Mouse (Mus musculus): Measurements from ENCODE around the gene Gprc5a. TPM values are rescaled to one million over a fixed set of nuclear protein-coding genes. Genes with fewer than 3 reads are reported as not detected.

The Gprc5a gene
- polyA plus RNA-seq, 1 experiment: 0.05 TPM

GRCm38 (mm10) chr6:135076202-135076601 lies 10.8 kb downstream of the Gprc5a start:
- H3K27me3 ChIP-seq (ENCODE audit: control insufficient read depth, insufficient read depth, low read length): no peaks in the 10 kb centered on the region
- H3K27ac ChIP-seq (ENCODE audit: insufficient read depth, low read length): no peak overlapping the region
- 30% methylated on average over 3 of the region's 3 CpGs for WGBS
- H3K4me3 ChIP-seq (replicated peaks; ENCODE audit: insufficient read depth, low read depth, low read length): no peak overlapping the region
- DNase-seq: no peak
- TF ChIP-seq CTCF (IDR thresholded peaks at IDR 0.05; ENCODE audit: borderline replicate concordance, insufficient read depth, low read depth, low read length) (no peak), POLR2A (IDR thresholded peaks at IDR 0.05; ENCODE audit: borderline replicate concordance, insufficient read depth, low read length) (no peak)
- no peaks in the 10 kb centered on the region for H3K4me1 ChIP-seq (ENCODE audit: control insufficient read depth, insufficient read depth, low read length)

- Histone ChIP-seq H3K4me1 (ENCODE audit: control insufficient read depth, insufficient read depth, low read length) (no peaks in the 10 kb centered on the region), H3K27me3 (ENCODE audit: control insufficient read depth, insufficient read depth, low read length) (no peaks in the 10 kb centered on the region), H3K4me3 (replicated peaks; ENCODE audit: insufficient read depth, low read depth, low read length) (no peak overlapping the region), H3K27ac (ENCODE audit: insufficient read depth, low read length) (no peak overlapping the region)
- WGBS: 55% methylated on average over 12 of the region's 12 CpGs
- TF ChIP-seq POLR2A (IDR thresholded peaks at IDR 0.05; ENCODE audit: borderline replicate concordance, insufficient read depth, low read length) (no peak), CTCF (IDR thresholded peaks at IDR 0.05; ENCODE audit: borderline replicate concordance, insufficient read depth, low read depth, low read length) (no peak)
- DNase-seq: no peak
These were observed 13.0 kb downstream of the Gprc5a start for GRCm38 (mm10) chr6:135078420-135078819.

GRCm38 (mm10) chr6:135083991-135084502 lies 18.6 kb downstream of the Gprc5a start:
- WGBS: 69% methylated on average over 10 of the region's 10 CpGs
- Histone ChIP-seq H3K27ac (ENCODE audit: insufficient read depth, low read length) (no peak overlapping the region), H3K27me3 (ENCODE audit: control insufficient read depth, insufficient read depth, low read length) (no peaks in the 10 kb centered on the region), H3K4me1 (ENCODE audit: control insufficient read depth, insufficient read depth, low read length) (no peaks in the 10 kb centered on the region), H3K4me3 (replicated peaks; ENCODE audit: insufficient read depth, low read depth, low read length) (no peak overlapping the region)
- TF ChIP-seq CTCF (IDR thresholded peaks at IDR 0.05; ENCODE audit: borderline replicate concordance, insufficient read depth, low read depth, low read length): no peak
- TF ChIP-seq POLR2A (IDR thresholded peaks at IDR 0.05; ENCODE audit: borderline replicate concordance, insufficient read depth, low read length): no peak
- DNase-seq: no peak

GRCm38 (mm10) chr6:135085703-135086102 lies 20.3 kb downstream of the Gprc5a start:
- Histone ChIP-seq H3K27ac (ENCODE audit: insufficient read depth, low read length) (no peak overlapping the region), H3K27me3 (ENCODE audit: control insufficient read depth, insufficient read depth, low read length) (no peaks in the 10 kb centered on the region), H3K4me3 (replicated peaks; ENCODE audit: insufficient read depth, low read depth, low read length) (no peak overlapping the region), H3K4me1 (ENCODE audit: control insufficient read depth, insufficient read depth, low read length) (no peaks in the 10 kb centered on the region)
- no peak for TF ChIP-seq POLR2A (IDR thresholded peaks at IDR 0.05; ENCODE audit: borderline replicate concordance, insufficient read depth, low read length)
- TF ChIP-seq CTCF (IDR thresholded peaks at IDR 0.05; ENCODE audit: borderline replicate concordance, insufficient read depth, low read depth, low read length): no peak
- DNase-seq: no peak
- 86% methylated on average over 1 of the region's 1 CpGs for WGBS

- peak; percentile 55 to 76 for DNase-seq
- Histone ChIP-seq H3K27me3 (ENCODE audit: control insufficient read depth, insufficient read depth, low read length) (no peaks in the 10 kb centered on the region), H3K27ac (ENCODE audit: insufficient read depth, low read length) (no peak overlapping the region), H3K4me3 (replicated peaks; ENCODE audit: insufficient read depth, low read depth, low read length) (peak overlapping the region; percentile 48), H3K4me1 (ENCODE audit: control insufficient read depth, insufficient read depth, low read length) (no peaks in the 10 kb centered on the region)
- WGBS: 7% methylated on average over 19 of the region's 19 CpGs
- peak; percentile 90 for TF ChIP-seq CTCF (IDR thresholded peaks at IDR 0.05; ENCODE audit: borderline replicate concordance, insufficient read depth, low read depth, low read length)
- TF ChIP-seq POLR2A (IDR thresholded peaks at IDR 0.05; ENCODE audit: borderline replicate concordance, insufficient read depth, low read length): no peak
These were observed 22.4 kb downstream of the Gprc5a start for GRCm38 (mm10) chr6:135087721-135088451.

GRCm38 (mm10) chr6:135089786-135090185 lies 24.3 kb downstream of the Gprc5a start:
- Histone ChIP-seq H3K4me3 (replicated peaks; ENCODE audit: insufficient read depth, low read depth, low read length) (no peak overlapping the region), H3K27me3 (ENCODE audit: control insufficient read depth, insufficient read depth, low read length) (no peaks in the 10 kb centered on the region), H3K27ac (ENCODE audit: insufficient read depth, low read length) (no peak overlapping the region), H3K4me1 (ENCODE audit: control insufficient read depth, insufficient read depth, low read length) (no peaks in the 10 kb centered on the region)
- no peak for DNase-seq
- TF ChIP-seq CTCF (IDR thresholded peaks at IDR 0.05; ENCODE audit: borderline replicate concordance, insufficient read depth, low read depth, low read length) (no peak), POLR2A (IDR thresholded peaks at IDR 0.05; ENCODE audit: borderline replicate concordance, insufficient read depth, low read length) (no peak)
- WGBS: 34% methylated on average over 8 of the region's 8 CpGs

- DNase-seq: no peak
- 68% methylated on average over 4 of the region's 4 CpGs for WGBS
These were observed 25.2 kb downstream of the Gprc5a start for GRCm38 (mm10) chr6:135090661-135091060.

More at GRCm38 (mm10) chr6:135090661-135091060, 25.2 kb downstream of the Gprc5a start:
- no peak overlapping the region for H3K4me3 ChIP-seq (replicated peaks; ENCODE audit: insufficient read depth, low read depth, low read length)
- H3K4me1 ChIP-seq (ENCODE audit: control insufficient read depth, insufficient read depth, low read length): no peaks in the 10 kb centered on the region
- no peak overlapping the region for H3K27ac ChIP-seq (ENCODE audit: insufficient read depth, low read length)
- no peaks in the 10 kb centered on the region for H3K27me3 ChIP-seq (ENCODE audit: control insufficient read depth, insufficient read depth, low read length)
- TF ChIP-seq CTCF (IDR thresholded peaks at IDR 0.05; ENCODE audit: borderline replicate concordance, insufficient read depth, low read depth, low read length) (no peak), POLR2A (IDR thresholded peaks at IDR 0.05; ENCODE audit: borderline replicate concordance, insufficient read depth, low read length) (no peak)
